Mouse (Mus musculus) bone marrow, adult 2 months (tissue): ENCODE results near the gene Gadd45a.

ENCODE experiments used
- CTCF ChIP-seq: fragments of 200-500 bp; IDR thresholded peaks from 2 replicates; pipeline ENCODE4 v1.5.1; 2011; ENCODE audit warnings: low read length, control low read depth; ENCODE audit not compliant: control insufficient read depth, insufficient read depth
- POLR2A ChIP-seq: fragments of 200-500 bp; IDR thresholded peaks from 2 replicates; pipeline ENCODE4 v1.6.1; 2011; ENCODE audit warnings: low read depth, mild to moderate bottlenecking, control low read depth, low read length, borderline replicate concordance; ENCODE audit not compliant: control insufficient read depth

DNA sequence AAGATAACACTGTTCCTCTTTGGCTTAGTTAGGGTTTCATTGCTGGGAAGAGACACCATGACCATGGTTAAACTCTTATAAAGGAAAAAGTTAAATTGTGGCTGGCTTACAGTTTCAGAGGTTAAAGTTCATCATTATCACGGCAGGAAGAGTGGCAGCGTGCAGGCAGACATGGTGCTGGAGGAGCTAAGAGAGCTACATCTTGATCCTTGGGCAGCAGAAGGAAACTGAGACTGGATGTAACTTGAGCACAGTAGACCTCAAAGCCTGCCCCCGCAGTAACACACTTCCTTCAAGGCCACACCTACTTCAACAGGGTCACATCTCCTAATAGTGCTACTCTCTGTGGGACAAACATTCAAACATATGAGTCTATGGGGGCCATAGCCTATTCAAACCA is 47.7 kb downstream of the Gadd45a start:
- no peak for TF ChIP-seq CTCF
- TF ChIP-seq POLR2A, result no peak
